Mouse (Mus musculus) embryo, embryonic 11.5 days (tissue): Measurements from ENCODE around the gene Kmt2c.
"Not testable (repeated sequence)": the region's sequence is repeated elsewhere in the genome, so short reads cannot be mapped to it uniquely, and the experiment has no call there.

ENCODE experiments used
- DNase-seq: peaks from one replicate; pipeline ENCODE4 v3.0.0-alpha.2; 2012; ENCODE audit warnings: low read depth, low spot score

Gene Kmt2c

GRCm38 (mm10) chr5:25516301-25516895, 17.8 kb upstream of the Kmt2c start:
- no peak for DNase-seq

- DNase-seq = no peak
Observed at GRCm38 (mm10) chr5:25515767-25516166, 17.2 kb upstream of the Kmt2c start, which contains the start of gene Cct8l1. Cct8l1 (plus strand) TSS chr5:25516067.

- DNase-seq = no peak
Observed at GRCm38 (mm10) chr5:25506041-25506440, 7.5 kb upstream of the Kmt2c start.

- no peak for DNase-seq
Observed at GRCm38 (mm10) chr5:25500686-25501085, 2.1 kb upstream of the Kmt2c start.

- DNase-seq = peak; percentile 91
Observed at GRCm38 (mm10) chr5:25499423-25500398, 1.1 kb upstream of the Kmt2c start.

GRCm38 (mm10) chr5:25498821-25499422, 339 bp upstream of the Kmt2c start:
- DNase-seq = peak; percentile 63

- DNase-seq = peak; percentile 29
Observed at GRCm38 (mm10) chr5:25497720-25498345, 750 bp downstream of the Kmt2c start.

GRCm38 (mm10) chr5:25497369-25497719, 1.2 kb downstream of the Kmt2c start:
- no peak for DNase-seq

GRCm38 (mm10) chr5:25496652-25497051, 1.9 kb downstream of the Kmt2c start:
- DNase-seq = no peak

- DNase-seq = no peak
Observed at GRCm38 (mm10) chr5:25478863-25479262, 19.7 kb downstream of the Kmt2c start.

- no peak for DNase-seq
Observed at GRCm38 (mm10) chr5:25475789-25476188, 22.8 kb downstream of the Kmt2c start.

GRCm38 (mm10) chr5:25472070-25472469, 26.5 kb downstream of the Kmt2c start:
- DNase-seq = peak; percentile 13

- DNase-seq = no peak
Observed at GRCm38 (mm10) chr5:25461956-25462355, 36.6 kb downstream of the Kmt2c start.

- not testable (repeated sequence) for DNase-seq
Observed at GRCm38 (mm10) chr5:25455432-25455831, 43.2 kb downstream of the Kmt2c start.

- no peak for DNase-seq
Observed at GRCm38 (mm10) chr5:25452691-25453090, 45.9 kb downstream of the Kmt2c start.

- DNase-seq = no peak
Observed at GRCm38 (mm10) chr5:25437508-25437907, 61.1 kb downstream of the Kmt2c start.

- DNase-seq = peak; percentile 20
Observed at GRCm38 (mm10) chr5:25436081-25436480, 62.5 kb downstream of the Kmt2c start.

GRCm38 (mm10) chr5:25422576-25422975, 76.0 kb downstream of the Kmt2c start:
- DNase-seq = no peak

GRCm38 (mm10) chr5:25420601-25421000, 78.0 kb downstream of the Kmt2c start:
- peak; percentile 19 for DNase-seq

- no peak for DNase-seq
Observed at GRCm38 (mm10) chr5:25415382-25415781, 83.2 kb downstream of the Kmt2c start.

- DNase-seq = no peak
Observed at GRCm38 (mm10) chr5:25396727-25397126, 101.9 kb downstream of the Kmt2c start.

GRCm38 (mm10) chr5:25392655-25393054, 105.9 kb downstream of the Kmt2c start:
- no peak for DNase-seq
